Mouse (Mus musculus): ENCODE measurements around the gene Ero1l.

Ero1l gene

GRCm38 (mm10) chr14:45318426-45319236 lies at the start of gene Ero1l:
TSS of gene Ero1l (minus strand) at chr14:45318771.
- peak; percentile 89 for DNase-seq

GRCm38 (mm10) chr14:45365196-45365587 lies 46.6 kb upstream of the Ero1l start:
- no peak for DNase-seq

DNA sequence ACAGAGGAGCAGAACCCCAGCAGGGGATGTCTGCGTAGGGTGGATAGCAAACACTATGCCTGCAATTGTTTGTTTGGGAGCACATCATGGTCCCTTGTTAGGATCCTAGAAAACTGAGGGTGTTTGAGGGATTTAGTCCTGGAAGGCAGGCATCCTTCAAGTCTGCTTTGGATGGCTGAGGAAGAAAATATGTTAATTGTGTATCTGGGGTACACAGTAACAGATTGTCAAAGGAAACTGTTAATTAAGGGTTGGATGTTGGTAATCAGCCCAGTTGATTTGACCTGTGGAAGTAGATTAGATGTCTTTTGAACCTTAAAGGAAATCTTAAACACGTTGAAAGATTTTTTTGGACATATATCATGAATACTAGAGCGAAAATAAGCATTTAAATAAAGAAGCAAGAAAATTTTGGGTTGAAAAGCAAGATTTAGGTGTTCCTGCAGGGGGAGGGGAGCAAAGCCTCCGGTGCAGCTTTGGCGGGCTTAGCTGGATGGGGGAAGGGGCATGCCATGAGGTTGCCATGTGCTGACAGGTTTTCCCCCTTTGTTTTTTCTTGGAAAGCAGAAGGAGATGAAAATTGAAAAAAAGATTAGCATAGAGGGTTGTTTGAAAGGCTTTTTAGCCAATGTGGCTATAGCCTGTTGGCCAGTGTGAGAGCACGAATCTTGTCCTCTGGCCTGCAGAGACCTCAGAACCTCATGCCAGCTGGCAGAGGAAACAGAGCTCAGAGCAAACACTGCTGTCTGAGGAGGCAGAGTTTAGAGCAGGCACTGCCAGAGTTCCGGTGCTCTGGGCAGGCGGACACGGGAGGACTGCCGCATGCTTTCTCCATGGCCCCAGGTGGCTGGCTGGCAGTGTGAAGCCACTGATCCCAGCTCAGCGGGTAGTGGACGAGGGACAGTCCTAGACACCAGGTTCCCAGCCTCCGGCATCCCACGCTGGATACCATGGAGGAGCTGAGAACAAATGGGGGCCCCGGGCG lies 45.9 kb upstream of the Ero1l start:
- no peak for DNase-seq

DNA sequence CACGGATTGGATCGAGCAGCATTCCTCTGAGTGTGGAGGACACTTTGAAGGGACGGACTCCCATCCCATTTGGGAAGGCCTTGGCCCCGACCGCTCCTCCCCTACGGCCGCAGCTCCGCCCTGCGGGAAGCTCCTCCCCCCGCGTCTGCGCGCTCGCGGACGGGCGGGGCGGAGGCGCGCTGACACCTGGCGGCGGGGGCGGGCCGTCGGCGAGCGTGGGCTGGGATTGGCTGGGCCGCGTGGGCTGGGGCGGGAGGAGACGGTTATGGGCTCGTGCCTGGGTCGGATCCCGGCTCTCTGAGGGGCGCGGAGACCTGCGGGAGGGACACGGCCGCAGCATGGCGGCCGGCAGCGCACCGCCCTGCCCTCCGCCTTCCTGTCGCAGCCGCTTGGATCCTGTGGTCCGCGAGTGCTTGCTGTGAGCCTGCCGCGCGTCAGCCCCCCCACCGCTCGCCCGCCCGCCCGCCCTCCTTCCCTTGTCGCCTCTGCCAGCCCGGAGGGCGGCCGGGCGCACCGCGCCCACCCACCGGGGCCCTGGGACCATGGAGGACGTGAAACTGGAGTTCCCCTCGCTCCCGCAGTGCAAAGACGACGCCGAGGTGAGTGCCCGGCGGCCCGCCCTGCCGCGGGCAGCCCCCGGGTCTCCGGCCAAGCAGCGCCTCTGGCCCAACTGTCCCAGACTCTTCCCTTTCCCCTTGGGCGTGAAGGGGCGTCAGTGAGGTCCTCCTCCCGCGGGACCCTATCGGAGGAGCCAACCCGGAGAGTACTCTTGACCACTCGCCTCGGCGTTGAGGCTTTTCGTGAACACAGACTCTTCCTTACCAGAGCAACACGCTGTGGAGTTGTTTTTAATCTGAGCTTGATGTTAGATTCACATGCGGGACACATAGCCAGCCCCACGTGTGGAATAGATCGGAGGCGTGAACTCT lies 32.6 kb upstream of the Ero1l start, which contains the start of gene Styx:
Gene Styx (plus strand): TSS at position 163 of the 929 bp plus-strand sequence.
- DNase-seq = peak; percentile 93

- peak; percentile 94 for DNase-seq
Measured at GRCm38 (mm10) chr14:45329589-45330181, 11.1 kb upstream of the Ero1l start, which contains the start of gene Psmc6. TSS of gene Psmc6 (plus strand) at chr14:45329788.

DNA sequence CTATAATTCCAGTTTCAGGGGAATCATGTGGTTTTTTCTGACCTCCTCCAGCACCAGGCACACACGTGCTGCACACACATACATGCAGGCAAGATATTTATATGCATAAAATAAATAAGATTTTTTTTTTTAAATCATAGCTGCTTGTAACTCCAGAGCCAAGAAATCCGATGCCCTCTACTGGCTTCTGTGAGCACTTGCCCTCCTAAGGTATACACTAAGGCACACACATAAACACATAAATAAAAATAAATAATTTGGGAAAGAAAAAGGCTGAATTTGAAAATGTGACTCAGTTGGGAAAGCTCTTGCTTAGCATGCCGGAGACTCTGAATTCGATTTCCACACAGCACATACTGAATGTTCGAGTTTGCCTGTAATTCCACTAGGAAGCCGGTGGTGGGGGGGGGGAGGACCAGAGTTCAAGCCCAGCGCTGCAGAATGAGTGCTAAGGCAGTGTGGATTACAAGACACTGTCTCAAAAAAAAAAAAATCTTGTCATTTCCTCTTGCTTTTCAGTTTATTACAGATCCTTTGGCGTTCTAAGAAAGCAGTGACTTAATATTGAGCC lies 10.5 kb upstream of the Ero1l start:
- no peak for DNase-seq

- no peak for DNase-seq
Measured at GRCm38 (mm10) chr14:45328072-45328713, 9.6 kb upstream of the Ero1l start.

DNA sequence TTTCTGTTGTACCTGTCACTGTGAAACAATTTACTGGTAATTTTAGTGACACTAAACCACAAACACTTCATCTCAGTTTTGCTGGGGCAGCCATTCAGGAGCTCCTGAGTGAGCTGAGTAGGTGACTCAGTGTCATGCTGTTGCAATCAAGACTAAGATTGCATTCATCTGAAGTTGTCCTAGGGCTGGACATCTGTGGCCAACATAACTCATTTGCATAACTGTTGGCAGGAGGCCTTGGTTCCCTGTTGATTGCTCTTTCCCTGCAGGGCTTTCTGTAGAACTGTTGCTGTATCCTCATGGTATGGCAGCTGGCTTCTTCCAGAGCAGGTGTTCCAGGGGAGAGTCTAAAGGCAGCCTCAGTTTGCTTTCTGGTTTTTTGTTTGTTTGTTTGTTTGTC lies 6.9 kb upstream of the Ero1l start:
- DNase-seq = no peak

GRCm38 (mm10) chr14:45323320-45323719 lies 4.7 kb upstream of the Ero1l start:
- no peak for DNase-seq

GRCm38 (mm10) chr14:45322450-45322849 lies 3.9 kb upstream of the Ero1l start:
- DNase-seq = no peak

- DNase-seq = no peak
Measured at GRCm38 (mm10) chr14:45321622-45322021, 3.1 kb upstream of the Ero1l start.

DNA sequence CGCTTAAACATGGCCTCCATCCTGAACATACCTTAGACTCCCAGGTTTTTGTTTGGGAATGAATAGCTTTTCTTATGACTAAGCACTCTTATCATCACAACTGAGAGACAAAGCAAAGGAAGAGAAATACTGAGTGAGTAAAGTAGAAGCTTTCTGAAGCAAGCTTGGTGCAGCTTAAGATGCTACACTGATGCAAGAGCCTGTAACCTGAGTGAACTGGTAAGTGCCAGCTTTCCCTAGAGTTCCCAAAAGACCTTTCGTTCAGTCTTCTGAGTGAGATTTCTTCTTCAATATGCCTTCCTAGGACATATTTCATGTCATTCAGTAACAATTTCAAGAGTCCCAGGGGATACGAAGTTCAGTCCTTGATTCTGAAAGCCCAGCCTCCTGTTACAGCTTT lies 2.5 kb upstream of the Ero1l start:
- DNase-seq = no peak

GRCm38 (mm10) chr14:45320111-45320510 lies 1.5 kb upstream of the Ero1l start:
- DNase-seq = no peak

GRCm38 (mm10) chr14:45319237-45319610 lies 653 bp upstream of the Ero1l start:
- DNase-seq = no peak

DNA sequence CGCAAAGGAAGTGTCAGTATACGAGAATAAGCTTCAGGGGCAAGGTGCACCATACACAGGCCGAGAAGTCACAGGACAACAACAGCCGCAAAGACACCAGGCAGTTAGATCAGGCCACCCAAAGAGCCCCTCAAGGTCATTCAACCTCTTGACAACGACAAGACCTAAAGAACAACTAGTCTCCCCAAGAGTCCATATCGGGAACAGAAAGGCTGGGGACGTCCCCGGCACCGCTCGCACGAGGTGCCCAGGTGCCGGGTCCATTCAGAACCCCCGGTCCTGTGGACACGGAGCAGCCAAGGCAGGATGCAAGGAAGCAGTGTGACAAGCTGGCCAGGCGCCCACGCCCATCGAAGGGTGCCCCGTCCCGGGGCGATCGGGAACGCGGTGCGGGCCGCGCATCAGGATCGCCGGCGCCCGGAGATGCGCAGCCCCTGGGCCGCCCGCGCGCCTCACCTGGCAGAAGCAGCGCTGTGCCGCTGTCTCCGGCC lies 605 bp downstream of the Ero1l start:
- no peak for DNase-seq

DNA sequence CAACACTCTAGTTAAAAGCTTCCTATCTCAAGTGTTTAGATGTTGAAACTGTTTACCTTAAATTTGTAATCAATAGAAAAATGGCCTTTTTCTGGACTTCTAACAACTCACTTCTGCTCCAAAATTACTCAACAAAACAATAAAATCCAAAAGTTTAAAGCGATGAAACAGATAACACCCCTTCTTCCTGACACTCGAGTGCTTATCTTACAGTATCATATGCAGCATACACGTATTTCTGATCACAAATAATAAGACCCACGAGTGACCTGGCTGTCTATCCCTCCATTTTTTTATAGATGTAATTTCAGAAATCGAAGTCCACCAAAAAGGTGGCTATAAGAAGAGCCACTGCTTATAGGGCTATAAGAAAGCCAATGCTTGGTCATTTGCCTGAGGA lies 1.6 kb downstream of the Ero1l start:
- no peak for DNase-seq

DNA sequence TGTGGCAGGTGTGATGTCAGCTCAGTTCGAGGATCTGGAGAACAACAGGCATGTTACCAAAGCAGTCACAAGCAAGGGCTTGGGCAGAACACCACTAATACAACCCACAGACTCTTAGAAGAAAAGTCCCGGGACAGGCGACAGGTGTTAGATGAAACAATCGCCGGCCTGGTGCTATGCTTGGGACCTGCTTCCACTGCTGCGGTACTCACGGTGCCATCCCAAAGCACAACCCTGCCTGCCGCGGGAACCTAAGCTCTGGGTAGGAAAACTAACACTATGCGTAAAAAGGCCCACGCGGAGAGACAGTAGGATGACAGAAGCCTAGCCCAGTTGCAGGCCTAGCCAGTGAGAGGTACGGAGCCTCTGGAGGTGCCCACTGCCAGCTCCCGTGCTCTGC lies 8.5 kb downstream of the Ero1l start:
- DNase-seq = no peak

DNA sequence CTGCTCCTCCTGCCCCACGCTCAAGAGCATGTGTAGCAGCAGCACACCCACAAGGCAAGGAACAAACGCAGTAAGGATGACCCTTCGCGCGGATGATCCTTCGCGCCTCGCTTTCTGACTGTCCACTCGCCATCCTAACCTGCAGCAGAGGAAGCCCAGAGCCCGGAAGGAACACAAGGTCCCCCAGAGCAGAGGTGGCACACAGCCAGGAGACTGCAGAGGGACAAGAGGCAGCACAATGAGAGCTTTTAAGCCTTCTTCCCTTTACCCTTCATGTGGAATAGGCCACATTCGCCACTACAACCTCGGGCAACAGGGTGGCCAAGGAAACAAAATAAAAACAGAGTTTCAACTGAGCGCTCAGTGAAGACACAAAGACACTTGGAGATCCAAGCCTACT lies 8.9 kb downstream of the Ero1l start:
- DNase-seq = no peak

GRCm38 (mm10) chr14:45307630-45308328 lies 10.8 kb downstream of the Ero1l start:
- DNase-seq = no peak

DNA sequence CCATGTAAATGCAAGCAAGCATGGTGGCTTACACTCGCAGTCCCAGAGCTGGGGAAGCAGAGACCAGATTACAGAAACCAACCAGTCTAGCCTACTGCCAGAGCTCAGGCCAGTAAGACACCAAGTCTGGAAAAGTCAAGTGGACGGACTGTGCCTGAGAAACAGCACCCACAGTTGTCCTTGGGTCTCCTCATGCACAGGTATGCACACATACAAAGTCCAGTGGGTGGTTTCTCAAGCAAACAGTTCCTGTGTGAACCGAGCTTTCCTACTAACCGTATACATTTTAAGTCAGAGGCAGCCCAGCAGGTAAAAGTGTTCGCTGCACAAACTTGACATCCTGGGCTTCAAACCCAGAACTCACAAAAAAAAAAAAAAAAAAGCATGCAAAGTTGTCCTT lies 12.7 kb downstream of the Ero1l start:
- no peak for DNase-seq

Data from right cerebral cortex, adult 18-20 months (tissue).